Mouse (Mus musculus) cortical plate, adult 2 months (tissue): ENCODE data around the gene Mast4.

Experiments used
- CTCF ChIP-seq: fragments of 200-500 bp; IDR thresholded peaks from 2 replicates; pipeline ENCODE4 v1.5.1; 2011; ENCODE audit warnings: mild to moderate bottlenecking, control low read depth, low read length; ENCODE audit not compliant: insufficient read depth; ENCODE audit errors: extremely low read depth
- POLR2A ChIP-seq: fragments of 200-500 bp; IDR thresholded peaks from 2 replicates; pipeline ENCODE4 v1.6.1; 2011; ENCODE audit warnings: mild to moderate bottlenecking, low read length, control low read depth; ENCODE audit not compliant: insufficient read depth; ENCODE audit errors: extremely low read depth

DNA sequence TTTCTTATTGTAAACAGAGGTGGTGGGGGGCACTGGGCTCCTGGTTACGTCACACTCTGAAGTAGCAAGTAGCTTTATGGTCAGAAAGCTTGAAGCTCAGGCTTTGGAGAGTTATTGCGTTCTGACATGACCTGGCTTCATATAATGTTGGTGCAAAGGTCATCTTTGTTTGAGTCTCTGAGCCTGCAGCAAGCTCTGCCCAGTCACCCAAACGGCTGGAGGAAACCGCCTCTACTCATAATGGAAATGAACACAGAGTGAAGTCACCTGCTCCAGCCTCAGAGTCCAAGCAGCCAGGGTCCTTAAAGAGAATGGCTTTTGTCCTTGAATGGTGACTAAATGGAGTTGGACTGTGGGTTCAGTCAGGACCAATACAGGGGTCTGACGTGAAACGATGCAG is 529.1 kb downstream of the Mast4 start:
- TF ChIP-seq POLR2A (no peak), CTCF (no peak)
